Mouse (Mus musculus): ENCODE data around the gene Suclg2. TPM values are rescaled to one million over a fixed set of nuclear protein-coding genes. Genes with fewer than 3 reads are reported as not detected.
A peak's percentile ranks its signal among the peaks of the same experiment; 100 is the strongest.
"Not testable (repeated sequence)": the region's sequence is repeated elsewhere in the genome, so short reads cannot be mapped to it uniquely, and the experiment has no call there.

Suclg2 gene
- polyA plus RNA-seq, 1 experiment from 2014 or later: 15.4 TPM

GRCm38 (mm10) chr6:95619817-95620216 is 98.8 kb downstream of the Suclg2 start:
- Histone ChIP-seq H3K27ac (ENCODE audit: low read length) (no peak overlapping the region), H3K9ac (replicated peaks; ENCODE audit: low read depth, low read length) (no peak overlapping the region), H3K4me3 (replicated peaks; ENCODE audit: low read length) (no peak overlapping the region), H3K4me1 (replicated peaks; ENCODE audit: control insufficient read depth, insufficient read depth, low read length) (peaks cover 8% of the 10 kb centered on the region), H3K4me2 (ENCODE audit: low read length) (no peak overlapping the region), H3K27me3 (replicated peaks; ENCODE audit: control insufficient read depth, insufficient read depth, low read length) (no peaks in the 10 kb centered on the region), H3K9me3 (ENCODE audit: control insufficient read depth, low read length) (no peaks in the 10 kb centered on the region), H3K36me3 (ENCODE audit: control insufficient read depth, insufficient read depth) (no peaks in the 10 kb centered on the region)
- no peak for ATAC-seq

GRCm38 (mm10) chr6:95618434-95618833 is 100.2 kb downstream of the Suclg2 start:
- 0 out of 2 replicates have a peak, but pooled peaks have one; percentile 37 for ATAC-seq
- WGBS: 63% methylated on average over 4 of the region's 4 CpGs

GRCm38 (mm10) chr6:95613228-95613627 is 105.4 kb downstream of the Suclg2 start:
- Histone ChIP-seq H3K9ac (replicated peaks; ENCODE audit: low read depth, low read length) (no peak overlapping the region), H3K36me3 (ENCODE audit: control insufficient read depth, insufficient read depth) (no peaks in the 10 kb centered on the region), H3K4me3 (replicated peaks; ENCODE audit: low read length) (no peak overlapping the region), H3K4me1 (replicated peaks; ENCODE audit: control insufficient read depth, insufficient read depth, low read length) (peaks cover 10% of the 10 kb centered on the region), H3K27me3 (replicated peaks; ENCODE audit: control insufficient read depth, insufficient read depth, low read length) (no peaks in the 10 kb centered on the region), H3K27ac (ENCODE audit: low read length) (no peak overlapping the region), H3K4me2 (ENCODE audit: low read length) (no peak overlapping the region), H3K9me3 (ENCODE audit: control insufficient read depth, low read length) (no peaks in the 10 kb centered on the region)
- WGBS: 87% methylated on average over 3 of the region's 3 CpGs
- ATAC-seq: no peak

More at GRCm38 (mm10) chr6:95618434-95618833, 100.2 kb downstream of the Suclg2 start:
- Histone ChIP-seq H3K4me2 (ENCODE audit: low read length) (no peak overlapping the region), H3K27ac (ENCODE audit: low read length) (no peak overlapping the region), H3K27me3 (replicated peaks; ENCODE audit: control insufficient read depth, insufficient read depth, low read length) (no peaks in the 10 kb centered on the region), H3K4me1 (replicated peaks; ENCODE audit: control insufficient read depth, insufficient read depth, low read length) (peaks cover 8% of the 10 kb centered on the region), H3K9ac (replicated peaks; ENCODE audit: low read depth, low read length) (no peak overlapping the region), H3K4me3 (replicated peaks; ENCODE audit: low read length) (no peak overlapping the region), H3K36me3 (ENCODE audit: control insufficient read depth, insufficient read depth) (no peaks in the 10 kb centered on the region), H3K9me3 (ENCODE audit: control insufficient read depth, low read length) (no peaks in the 10 kb centered on the region)

GRCm38 (mm10) chr6:95612412-95613022 is 106.1 kb downstream of the Suclg2 start:
- Histone ChIP-seq H3K27ac (ENCODE audit: low read length) (peak overlapping the region; percentile 10; the same call in 1 of the 2 replicates), H3K27me3 (replicated peaks; ENCODE audit: control insufficient read depth, insufficient read depth, low read length) (no peaks in the 10 kb centered on the region), H3K4me2 (ENCODE audit: low read length) (no peak overlapping the region), H3K9me3 (ENCODE audit: control insufficient read depth, low read length) (no peaks in the 10 kb centered on the region), H3K4me1 (replicated peaks; ENCODE audit: control insufficient read depth, insufficient read depth, low read length) (peaks cover 7% of the 10 kb centered on the region; the same call in 1 of the 2 replicates), H3K4me3 (replicated peaks; ENCODE audit: low read length) (no peak overlapping the region), H3K36me3 (ENCODE audit: control insufficient read depth, insufficient read depth) (no peaks in the 10 kb centered on the region), H3K9ac (replicated peaks; ENCODE audit: low read depth, low read length) (no peak overlapping the region)
- peak; percentile 45 for ATAC-seq
- WGBS: 57% methylated on average over 3 of the region's 3 CpGs

GRCm38 (mm10) chr6:95611059-95611458 is 107.5 kb downstream of the Suclg2 start:
- no peak overlapping the region for H3K27ac ChIP-seq (ENCODE audit: low read length)
- WGBS: 89% methylated on average over 3 of the region's 3 CpGs
- H3K4me3 ChIP-seq (replicated peaks; ENCODE audit: low read length): no peak overlapping the region
- H3K9me3 ChIP-seq (ENCODE audit: control insufficient read depth, low read length): no peaks in the 10 kb centered on the region
- ATAC-seq: no peak
- no peaks in the 10 kb centered on the region for H3K27me3 ChIP-seq (replicated peaks; ENCODE audit: control insufficient read depth, insufficient read depth, low read length)
- peaks cover 7% of the 10 kb centered on the region; the same call in 1 of the 2 replicates for H3K4me1 ChIP-seq (replicated peaks; ENCODE audit: control insufficient read depth, insufficient read depth, low read length)
- H3K4me2 ChIP-seq (ENCODE audit: low read length): no peak overlapping the region
- H3K9ac ChIP-seq (replicated peaks; ENCODE audit: low read depth, low read length): no peak overlapping the region
- no peaks in the 10 kb centered on the region for H3K36me3 ChIP-seq (ENCODE audit: control insufficient read depth, insufficient read depth)

- no peaks in the 10 kb centered on the region for H3K9me3 ChIP-seq (ENCODE audit: control insufficient read depth, low read length)
- no peak overlapping the region for H3K9ac ChIP-seq (replicated peaks; ENCODE audit: low read depth, low read length)
- 95% methylated on average over 3 of the region's 3 CpGs for WGBS
- H3K4me1 ChIP-seq (replicated peaks; ENCODE audit: control insufficient read depth, insufficient read depth, low read length): peaks cover 7% of the 10 kb centered on the region; the same call in 1 of the 2 replicates
- H3K27ac ChIP-seq (ENCODE audit: low read length): no peak overlapping the region
- H3K36me3 ChIP-seq (ENCODE audit: control insufficient read depth, insufficient read depth): no peaks in the 10 kb centered on the region
- H3K4me3 ChIP-seq (replicated peaks; ENCODE audit: low read length): no peak overlapping the region
- ATAC-seq: no peak
- H3K27me3 ChIP-seq (replicated peaks; ENCODE audit: control insufficient read depth, insufficient read depth, low read length): no peaks in the 10 kb centered on the region
- no peak overlapping the region for H3K4me2 ChIP-seq (ENCODE audit: low read length)
Measured at GRCm38 (mm10) chr6:95608123-95608522, 110.5 kb downstream of the Suclg2 start.

GRCm38 (mm10) chr6:95600731-95601130 is 117.9 kb downstream of the Suclg2 start:
- not testable (repeated sequence) for H3K27me3 ChIP-seq (replicated peaks; ENCODE audit: control insufficient read depth, insufficient read depth, low read length); H3K4me3 ChIP-seq (replicated peaks; ENCODE audit: low read length); H3K9me3 ChIP-seq (ENCODE audit: control insufficient read depth, low read length); H3K4me1 ChIP-seq (replicated peaks; ENCODE audit: control insufficient read depth, insufficient read depth, low read length); H3K36me3 ChIP-seq (ENCODE audit: control insufficient read depth, insufficient read depth); H3K4me2 ChIP-seq (ENCODE audit: low read length); H3K27ac ChIP-seq (ENCODE audit: low read length); H3K9ac ChIP-seq (replicated peaks; ENCODE audit: low read depth, low read length); ATAC-seq
- WGBS: 87% methylated on average over 8 of the region's 8 CpGs

- WGBS: 67% methylated on average over 15 of the region's 15 CpGs
- Histone ChIP-seq H3K9ac (replicated peaks; ENCODE audit: low read depth, low read length) (no peak overlapping the region), H3K4me2 (ENCODE audit: low read length) (no peak overlapping the region), H3K4me1 (replicated peaks; ENCODE audit: control insufficient read depth, insufficient read depth, low read length) (no peaks in the 10 kb centered on the region), H3K27ac (ENCODE audit: low read length) (no peak overlapping the region), H3K36me3 (ENCODE audit: control insufficient read depth, insufficient read depth) (no peaks in the 10 kb centered on the region), H3K4me3 (replicated peaks; ENCODE audit: low read length) (no peak overlapping the region), H3K9me3 (ENCODE audit: control insufficient read depth, low read length) (no peaks in the 10 kb centered on the region), H3K27me3 (replicated peaks; ENCODE audit: control insufficient read depth, insufficient read depth, low read length) (no peaks in the 10 kb centered on the region)
- ATAC-seq: no peak
Measured at GRCm38 (mm10) chr6:95596766-95597750, 121.5 kb downstream of the Suclg2 start.

GRCm38 (mm10) chr6:95595852-95596251 is 122.7 kb downstream of the Suclg2 start:
- Histone ChIP-seq H3K4me3 (replicated peaks; ENCODE audit: low read length) (no peak overlapping the region), H3K27me3 (replicated peaks; ENCODE audit: control insufficient read depth, insufficient read depth, low read length) (no peaks in the 10 kb centered on the region), H3K27ac (ENCODE audit: low read length) (no peak overlapping the region), H3K4me1 (replicated peaks; ENCODE audit: control insufficient read depth, insufficient read depth, low read length) (no peaks in the 10 kb centered on the region), H3K9me3 (ENCODE audit: control insufficient read depth, low read length) (no peaks in the 10 kb centered on the region), H3K4me2 (ENCODE audit: low read length) (no peak overlapping the region), H3K36me3 (ENCODE audit: control insufficient read depth, insufficient read depth) (no peaks in the 10 kb centered on the region), H3K9ac (replicated peaks; ENCODE audit: low read depth, low read length) (no peak overlapping the region)
- no peak for ATAC-seq
- WGBS: 78% methylated on average over 2 of the region's 2 CpGs

Data from forebrain, embryonic 16.5 days (tissue).